Mouse (Mus musculus): ENCODE results near the gene Gm27179. TPM values are rescaled to one million over a fixed set of nuclear protein-coding genes. Genes with fewer than 3 reads are reported as not detected.
"Not testable (repeated sequence)": the region's sequence is repeated elsewhere in the genome, so short reads cannot be mapped to it uniquely, and the experiment has no call there.

The Gm27179 gene
- 0.10 and 0.14 TPM in 2 replicates for polyA plus RNA-seq (2015; fragmentation: Nextera tagmentation; extraction: Ambion mirVana)

DNA sequence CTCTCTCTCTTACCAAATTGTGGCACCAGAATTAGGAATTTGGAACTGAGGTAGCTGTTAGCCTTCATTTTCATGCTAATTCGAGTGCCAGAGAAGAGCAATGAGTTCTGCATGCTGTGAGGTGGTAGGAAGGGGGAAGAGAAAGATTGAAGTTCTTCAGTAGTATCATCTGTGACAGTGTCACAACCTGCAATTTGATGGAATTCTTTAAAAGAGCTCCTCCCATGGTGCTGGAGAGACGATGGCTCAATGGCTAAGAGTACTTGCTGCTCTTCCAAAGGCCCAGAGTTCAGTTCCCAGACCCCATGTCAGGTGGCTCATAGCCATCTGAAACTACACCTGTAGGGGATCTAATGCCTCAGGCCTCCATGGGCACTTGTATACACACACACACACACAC, at the start of gene Gm27179:
Gm27179 (minus strand) TSS at position 101 of the 400 bp plus-strand sequence.
- H3K27me3 ChIP-seq; ATAC-seq (ENCODE audit: insufficient number of reproducible peaks, low FRiP score, low TSS enrichment, low read depth): not testable (repeated sequence)
- no CpG with 5 or more reads among the region's 2 CpGs for whole genome bisulfite sequencing

DNA sequence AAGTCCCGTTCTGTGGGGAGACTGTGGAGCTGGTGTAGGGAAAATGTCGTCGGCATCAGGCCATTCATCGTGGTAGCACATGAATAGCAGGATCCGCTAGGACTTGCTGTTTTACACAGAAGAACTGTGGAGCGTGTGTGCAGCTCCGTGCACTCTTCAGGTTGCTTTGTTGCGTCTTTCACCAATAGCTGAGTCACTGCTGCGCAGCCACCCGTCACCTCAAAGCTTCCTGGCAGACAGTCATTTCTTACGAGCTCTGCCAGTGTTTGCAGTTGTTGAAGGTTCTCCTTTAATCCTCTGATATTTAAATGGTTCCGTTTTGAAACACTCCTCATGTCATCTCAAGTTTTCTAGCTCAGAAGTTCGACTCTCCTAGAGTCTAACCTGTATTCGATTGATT, 45.2 kb upstream of the Gm27179 start:
- not testable (repeated sequence) for ATAC-seq (ENCODE audit: insufficient number of reproducible peaks, low FRiP score, low TSS enrichment, low read depth); H3K4me2 ChIP-seq; H3K4me1 ChIP-seq; H3K36me3 ChIP-seq; H3K27ac ChIP-seq; H3K9ac ChIP-seq; H3K4me3 ChIP-seq; H3K9me3 ChIP-seq; H3K27me3 ChIP-seq
- no CpG with 5 or more reads among the region's 14 CpGs for WGBS

More for the DNA sequence above, at the start of gene Gm27179:
- not testable (repeated sequence) for H3K4me2 ChIP-seq, H3K4me1 ChIP-seq, H3K36me3 ChIP-seq, H3K4me3 ChIP-seq, H3K9ac ChIP-seq, H3K9me3 ChIP-seq, H3K27ac ChIP-seq

DNA sequence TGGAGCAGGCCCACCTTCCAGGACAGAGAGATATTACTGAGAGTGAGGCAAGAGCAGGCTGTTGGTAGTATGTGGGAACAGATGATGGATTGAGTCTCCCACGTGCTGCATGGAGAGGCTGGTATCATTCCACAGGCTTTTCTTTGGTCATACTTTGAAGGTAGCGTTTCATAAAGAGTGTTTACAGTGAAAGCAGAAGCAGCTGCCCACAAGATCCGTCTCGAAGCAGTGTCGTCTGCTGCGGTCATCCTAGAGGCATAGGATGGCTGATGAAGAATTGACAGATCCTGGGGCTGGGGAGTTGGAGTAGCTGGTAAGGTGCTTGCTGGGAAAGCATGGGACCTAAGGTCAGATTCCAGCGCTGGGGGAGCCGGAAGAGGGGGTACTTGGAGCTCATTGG, 44.5 kb upstream of the Gm27179 start:
- H3K9me3 ChIP-seq; ATAC-seq (ENCODE audit: insufficient number of reproducible peaks, low FRiP score, low TSS enrichment, low read depth); H3K4me3 ChIP-seq; H3K36me3 ChIP-seq; H3K27me3 ChIP-seq; H3K4me2 ChIP-seq; H3K4me1 ChIP-seq; H3K27ac ChIP-seq; H3K9ac ChIP-seq: not testable (repeated sequence)
- WGBS = no CpG with 5 or more reads among the region's 8 CpGs

DNA sequence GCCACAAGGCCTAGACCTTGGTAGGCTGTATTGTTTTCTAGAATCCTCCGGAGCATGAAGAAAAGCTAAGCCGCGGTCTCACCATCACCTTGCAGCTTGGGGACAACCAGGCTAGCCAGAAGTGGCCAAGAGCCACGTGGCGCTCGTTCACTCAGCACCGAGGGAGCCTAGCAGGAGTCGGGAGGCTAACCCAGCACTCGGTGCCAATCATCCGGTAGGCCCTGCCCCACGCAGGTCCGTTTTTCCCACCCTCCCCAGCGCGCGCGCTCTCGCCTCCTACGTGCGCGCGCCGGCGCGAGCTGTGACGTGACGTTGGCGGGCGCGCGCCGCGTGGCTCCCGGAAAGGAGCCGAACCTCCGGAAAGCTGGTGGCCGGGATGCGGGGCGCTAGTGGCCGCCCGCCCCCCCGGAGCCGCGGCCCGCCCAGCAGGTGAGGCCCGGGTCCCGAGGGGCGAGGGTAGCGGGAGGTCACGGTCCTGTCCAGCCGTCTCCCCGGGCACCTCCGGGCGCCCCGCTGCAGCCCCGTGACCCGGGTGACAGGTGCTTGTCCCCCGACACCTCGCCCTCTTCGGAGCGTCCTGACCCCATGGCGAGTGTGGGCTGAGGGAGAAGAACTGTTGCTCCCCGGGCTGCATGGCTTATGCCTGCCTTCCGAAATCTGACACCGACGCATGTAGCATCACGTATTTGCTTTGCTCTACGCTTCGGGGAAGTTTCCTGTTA, 42.9 kb upstream of the Gm27179 start, which contains the start of gene Entpd4b:
Entpd4b (plus strand) TSS at position 315 of the 722 bp plus-strand sequence.
- no CpG with 5 or more reads among the region's 68 CpGs for WGBS
- H3K4me3 ChIP-seq, H3K36me3 ChIP-seq, H3K4me2 ChIP-seq, H3K27me3 ChIP-seq, H3K4me1 ChIP-seq, H3K27ac ChIP-seq, H3K9ac ChIP-seq, H3K9me3 ChIP-seq: not testable (repeated sequence)
- 0 out of 2 replicates have a peak, but pooled peaks have one; percentile 67 for ATAC-seq (ENCODE audit: insufficient number of reproducible peaks, low FRiP score, low TSS enrichment, low read depth)

DNA sequence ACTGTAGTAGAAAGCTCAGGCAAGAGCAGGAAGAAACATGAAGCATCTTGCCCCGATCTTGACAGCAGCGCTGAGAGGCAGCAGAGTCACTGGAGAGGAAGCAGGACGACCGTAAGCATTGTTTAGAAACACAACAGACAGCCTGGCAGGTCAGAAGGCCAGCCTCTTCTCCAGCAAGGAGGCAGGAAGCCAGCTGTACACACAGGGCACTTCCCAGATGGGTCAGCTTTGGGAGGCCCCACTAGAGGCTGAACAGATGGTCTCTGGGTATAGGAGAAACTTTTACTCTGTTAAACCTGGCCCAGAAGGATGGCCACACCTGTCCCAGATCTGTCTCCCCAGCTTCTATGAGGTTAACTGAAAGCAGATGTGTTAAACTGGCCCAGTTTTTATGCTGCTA, 35.0 kb upstream of the Gm27179 start:
- H3K4me2 ChIP-seq; H3K9me3 ChIP-seq; ATAC-seq (ENCODE audit: insufficient number of reproducible peaks, low FRiP score, low TSS enrichment, low read depth); H3K27me3 ChIP-seq; H3K36me3 ChIP-seq; H3K27ac ChIP-seq; H3K9ac ChIP-seq; H3K4me1 ChIP-seq; H3K4me3 ChIP-seq: not testable (repeated sequence)
- no CpG with 5 or more reads among the region's 4 CpGs for WGBS

DNA sequence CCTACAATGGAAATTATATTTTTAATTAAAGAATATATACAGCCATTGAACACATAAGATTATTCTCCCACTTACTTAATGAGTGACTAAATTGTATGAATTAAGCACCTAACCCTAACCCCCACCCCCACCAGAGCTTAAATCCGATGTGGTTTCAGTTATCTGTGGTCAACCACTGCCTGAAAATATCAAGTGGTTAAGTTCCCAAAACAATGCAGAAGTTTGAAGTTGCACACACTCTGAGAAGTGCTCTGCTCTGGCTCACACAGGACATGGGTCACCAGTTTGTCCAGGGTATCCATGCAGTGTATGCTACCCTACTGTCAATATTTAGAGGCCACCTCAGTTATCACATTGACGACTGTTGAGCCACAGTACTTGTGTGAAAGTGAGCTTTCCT, 32.7 kb upstream of the Gm27179 start:
- not testable (repeated sequence) for H3K36me3 ChIP-seq; H3K9ac ChIP-seq; H3K9me3 ChIP-seq; ATAC-seq (ENCODE audit: insufficient number of reproducible peaks, low FRiP score, low TSS enrichment, low read depth); H3K4me1 ChIP-seq; H3K4me3 ChIP-seq; H3K27me3 ChIP-seq; H3K27ac ChIP-seq; H3K4me2 ChIP-seq
- WGBS = no CpG with 5 or more reads among the region's 2 CpGs

DNA sequence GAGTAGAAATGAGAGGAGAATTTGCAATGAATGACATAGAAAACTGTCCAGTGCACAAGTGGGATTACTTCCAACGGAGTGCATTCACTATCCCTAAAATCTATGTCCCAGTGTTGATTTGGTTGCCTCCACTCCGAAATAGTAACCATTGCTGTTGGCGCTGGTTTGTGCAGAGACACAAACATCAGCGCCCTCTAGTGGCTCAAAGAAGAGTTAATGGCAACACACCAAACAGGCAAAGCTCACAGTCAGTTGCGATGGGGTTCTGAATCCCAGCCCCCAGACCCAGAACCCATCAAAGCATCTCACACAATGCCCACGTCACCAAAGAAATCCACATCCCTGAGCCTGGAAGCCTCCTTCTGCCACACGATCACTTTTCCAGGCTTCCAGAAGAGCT, 31.7 kb upstream of the Gm27179 start:
- WGBS = no CpG with 5 or more reads among the region's 7 CpGs
- not testable (repeated sequence) for H3K4me3 ChIP-seq; H3K4me1 ChIP-seq; H3K27me3 ChIP-seq; H3K9ac ChIP-seq; ATAC-seq (ENCODE audit: insufficient number of reproducible peaks, low FRiP score, low TSS enrichment, low read depth); H3K36me3 ChIP-seq; H3K27ac ChIP-seq; H3K9me3 ChIP-seq; H3K4me2 ChIP-seq

DNA sequence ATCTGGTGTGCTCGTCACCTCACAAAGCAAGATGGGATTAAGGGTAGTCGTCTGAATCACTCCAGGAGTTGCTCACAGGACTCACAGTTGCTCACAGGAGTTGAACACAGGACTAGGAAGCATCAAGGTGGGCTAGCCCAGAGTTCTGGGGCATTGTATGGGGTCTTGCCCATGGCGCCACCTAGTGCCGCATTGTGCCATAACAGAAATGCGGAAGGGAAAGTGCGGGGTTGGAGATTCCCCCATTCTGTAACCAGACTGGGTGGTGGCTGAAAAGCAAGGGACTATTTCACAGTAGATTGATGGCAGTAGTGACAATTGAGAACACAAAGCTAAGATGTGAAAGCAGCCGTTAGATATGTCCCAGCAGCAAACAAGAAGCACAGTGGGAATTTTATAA, 30.3 kb upstream of the Gm27179 start:
- H3K27ac ChIP-seq; H3K4me2 ChIP-seq; H3K9me3 ChIP-seq; H3K9ac ChIP-seq; H3K4me1 ChIP-seq; H3K27me3 ChIP-seq; ATAC-seq (ENCODE audit: insufficient number of reproducible peaks, low FRiP score, low TSS enrichment, low read depth); H3K4me3 ChIP-seq; H3K36me3 ChIP-seq: not testable (repeated sequence)
- no CpG with 5 or more reads among the region's 7 CpGs for WGBS

DNA sequence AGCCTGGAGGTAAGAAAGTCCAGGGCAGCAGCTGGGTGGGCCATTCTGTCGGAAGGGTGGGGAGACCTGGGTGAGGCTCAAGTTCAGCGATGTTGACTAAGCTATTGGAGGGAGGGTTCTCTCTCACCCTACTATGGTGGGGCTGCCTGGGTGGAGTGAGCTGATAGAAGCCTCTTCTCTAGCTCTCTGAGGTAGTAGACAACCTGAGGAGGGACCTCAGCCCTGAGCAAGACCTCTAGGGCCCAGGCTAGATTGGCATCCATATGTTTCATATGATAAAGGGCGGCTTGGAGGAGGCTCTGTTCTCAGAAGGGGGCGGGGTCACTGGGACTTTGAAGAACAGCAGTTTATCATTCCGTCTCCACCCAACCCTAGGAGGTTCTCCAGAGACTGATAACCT, 27.8 kb upstream of the Gm27179 start:
- not testable (repeated sequence) for H3K27ac ChIP-seq; H3K27me3 ChIP-seq; H3K36me3 ChIP-seq; H3K4me3 ChIP-seq; H3K4me1 ChIP-seq; H3K9ac ChIP-seq; ATAC-seq (ENCODE audit: insufficient number of reproducible peaks, low FRiP score, low TSS enrichment, low read depth); H3K9me3 ChIP-seq; H3K4me2 ChIP-seq
- WGBS = no CpG with 5 or more reads among the region's 5 CpGs

DNA sequence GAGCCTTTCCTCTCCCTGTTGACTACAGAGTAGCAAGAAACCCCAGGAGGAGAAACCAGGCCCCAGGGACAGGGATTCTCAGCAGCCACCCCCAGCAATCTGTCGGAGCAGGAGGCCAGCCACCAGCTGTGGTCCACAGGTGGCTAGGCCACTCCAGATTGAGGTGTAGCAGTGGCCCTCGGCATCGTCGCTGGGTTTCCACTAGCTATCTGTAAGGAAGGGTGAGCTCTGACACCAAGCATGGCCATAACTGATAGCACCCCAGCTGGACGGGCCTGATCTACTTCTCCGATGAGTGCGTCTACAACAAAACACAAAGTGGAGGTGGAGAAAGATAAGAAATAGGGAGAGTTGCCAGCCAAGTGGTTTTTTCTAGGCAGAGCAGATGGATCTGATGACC, 24.2 kb upstream of the Gm27179 start:
- ATAC-seq (ENCODE audit: insufficient number of reproducible peaks, low FRiP score, low TSS enrichment, low read depth); H3K4me1 ChIP-seq; H3K4me3 ChIP-seq; H3K27ac ChIP-seq; H3K36me3 ChIP-seq; H3K9ac ChIP-seq; H3K27me3 ChIP-seq; H3K4me2 ChIP-seq; H3K9me3 ChIP-seq: not testable (repeated sequence)
- no CpG with 5 or more reads among the region's 7 CpGs for WGBS

DNA sequence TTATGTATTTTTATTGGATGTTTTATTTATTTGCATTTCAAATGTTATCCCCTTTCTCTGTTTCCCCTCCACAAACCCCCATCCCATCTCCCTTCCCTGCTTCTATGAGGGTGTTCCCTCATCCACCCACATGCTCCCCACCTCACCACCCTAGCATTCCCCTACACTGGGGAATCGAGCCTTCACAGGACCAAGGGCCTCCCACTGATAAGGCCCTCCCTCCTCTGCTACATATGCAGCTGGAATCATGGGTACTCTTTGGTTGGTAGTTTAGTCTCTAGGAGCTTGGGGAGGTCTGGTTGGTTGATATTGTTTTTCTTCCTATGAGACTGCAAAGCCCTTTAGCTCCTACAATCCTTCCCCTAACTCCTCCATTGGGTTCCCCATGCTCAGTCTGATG, 13.9 kb upstream of the Gm27179 start:
- not testable (repeated sequence) for H3K4me3 ChIP-seq; H3K27me3 ChIP-seq; H3K4me1 ChIP-seq; H3K4me2 ChIP-seq; H3K9ac ChIP-seq; H3K9me3 ChIP-seq; H3K36me3 ChIP-seq; H3K27ac ChIP-seq; ATAC-seq (ENCODE audit: insufficient number of reproducible peaks, low FRiP score, low TSS enrichment, low read depth)
- no CpG with 5 or more reads among the region's 1 CpGs for WGBS

DNA sequence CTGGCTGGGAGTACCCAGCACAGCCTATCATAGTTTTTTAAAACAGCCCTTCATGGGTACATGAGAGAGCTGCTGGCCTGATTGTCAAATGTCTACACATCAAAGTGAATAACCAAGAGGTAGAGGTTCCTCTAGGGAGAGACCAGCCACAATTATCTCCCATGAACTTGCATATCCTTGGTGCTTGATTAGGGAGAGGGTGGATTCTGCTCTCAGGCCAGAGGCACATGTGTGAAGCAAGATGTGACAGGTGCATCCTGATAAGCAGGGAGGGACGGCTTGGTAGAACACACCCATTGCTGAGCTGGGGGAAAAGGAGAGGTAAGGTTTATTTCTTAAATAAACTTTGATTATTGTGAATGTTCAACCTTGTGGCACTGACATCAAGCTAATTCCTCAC, 10.7 kb upstream of the Gm27179 start:
- H3K4me2 ChIP-seq; H3K4me3 ChIP-seq; H3K27me3 ChIP-seq; H3K9ac ChIP-seq; H3K36me3 ChIP-seq; ATAC-seq (ENCODE audit: insufficient number of reproducible peaks, low FRiP score, low TSS enrichment, low read depth); H3K4me1 ChIP-seq; H3K9me3 ChIP-seq; H3K27ac ChIP-seq: not testable (repeated sequence)
- WGBS = no CpG with 5 or more reads among the region's 1 CpGs

DNA sequence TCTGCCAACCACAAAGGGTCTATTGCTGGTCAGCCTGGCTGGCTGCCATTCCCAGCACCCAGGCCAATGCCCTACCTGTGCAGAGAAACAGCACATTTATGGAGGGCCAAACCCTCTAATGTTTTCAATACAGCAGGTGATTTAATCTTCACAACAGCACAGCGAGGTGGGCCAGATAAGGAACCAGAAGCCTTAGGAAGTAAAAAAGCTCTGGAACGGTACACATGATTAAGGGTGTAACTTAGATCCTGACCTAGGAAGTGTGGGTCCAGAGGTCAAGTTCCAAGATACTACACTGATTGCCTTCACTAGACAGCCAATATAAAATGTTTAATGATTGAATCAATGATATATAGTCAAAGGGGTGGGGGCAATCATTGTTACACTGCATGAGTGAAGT, 8.5 kb upstream of the Gm27179 start:
- H3K9me3 ChIP-seq, H3K9ac ChIP-seq: not testable (repeated sequence)
- WGBS = no CpG with 5 or more reads among the region's 2 CpGs

More for the DNA sequence above, 8.5 kb upstream of the Gm27179 start:
- H3K4me3 ChIP-seq; H3K36me3 ChIP-seq; H3K27me3 ChIP-seq; H3K27ac ChIP-seq; H3K4me2 ChIP-seq; ATAC-seq (ENCODE audit: insufficient number of reproducible peaks, low FRiP score, low TSS enrichment, low read depth); H3K4me1 ChIP-seq: not testable (repeated sequence)

Measured in limb, embryonic 15.5 days (tissue).